Mouse (Mus musculus): ENCODE results near the gene Mybph. TPM values are rescaled to one million over a fixed set of nuclear protein-coding genes. Genes with fewer than 3 reads are reported as not detected.

Gene Mybph
- polyA plus RNA-seq, 1 experiment from 2014 or later: 1.6 TPM

DNA sequence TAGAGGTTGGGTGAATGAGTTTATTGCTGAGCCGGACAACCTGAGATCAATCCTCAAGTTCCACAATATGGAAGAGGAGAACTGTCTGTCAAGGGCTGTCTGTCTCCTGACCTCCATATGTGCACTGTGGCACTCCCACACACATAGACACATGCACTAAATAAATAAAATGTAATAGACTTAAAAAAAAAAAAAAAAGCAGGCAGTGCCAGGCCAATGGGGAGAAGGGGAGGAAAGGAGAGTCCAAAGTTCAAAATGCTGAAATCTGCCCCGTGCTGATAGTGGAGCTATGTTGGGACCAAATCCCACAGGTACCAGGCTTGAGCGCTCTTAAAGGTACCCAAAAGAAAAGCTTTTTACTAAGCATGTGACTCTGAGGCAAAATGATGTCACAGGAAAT, 44.2 kb downstream of the Mybph start:
- H3K4me2 ChIP-seq (replicated peaks; ENCODE audit: low read depth): no peak overlapping the region
- WGBS: 68% methylated on average over 3 of the region's 3 CpGs
- peak overlapping the region; percentile 5; the same call in 1 of the 2 replicates for H3K27ac ChIP-seq (replicated peaks)
- H3K27me3 ChIP-seq (ENCODE audit: control insufficient read depth, insufficient read depth, low read length): no peaks in the 10 kb centered on the region
- no peak for TF ChIP-seq EP300 (optimal IDR thresholded peaks at IDR 0.05)
- H3K9me3 ChIP-seq (ENCODE audit: control insufficient read depth, low read length): no peaks in the 10 kb centered on the region
- H3K4me1 ChIP-seq (replicated peaks; ENCODE audit: control insufficient read depth, insufficient read depth): peaks cover 5% of the 10 kb centered on the region
- no peaks in the 10 kb centered on the region for H3K36me3 ChIP-seq (ENCODE audit: control insufficient read depth, insufficient read depth, low read length)
- DNase-seq (ENCODE audit: low spot score): peak; percentile 53
- H3K9ac ChIP-seq (ENCODE audit: low read length): no peak overlapping the region
- ATAC-seq (ENCODE audit: low FRiP score, low TSS enrichment): peak; percentile 19; the same call in 1 of the 2 replicates
- H3K4me3 ChIP-seq (ENCODE audit: low read depth, low read length): no peak overlapping the region

DNA sequence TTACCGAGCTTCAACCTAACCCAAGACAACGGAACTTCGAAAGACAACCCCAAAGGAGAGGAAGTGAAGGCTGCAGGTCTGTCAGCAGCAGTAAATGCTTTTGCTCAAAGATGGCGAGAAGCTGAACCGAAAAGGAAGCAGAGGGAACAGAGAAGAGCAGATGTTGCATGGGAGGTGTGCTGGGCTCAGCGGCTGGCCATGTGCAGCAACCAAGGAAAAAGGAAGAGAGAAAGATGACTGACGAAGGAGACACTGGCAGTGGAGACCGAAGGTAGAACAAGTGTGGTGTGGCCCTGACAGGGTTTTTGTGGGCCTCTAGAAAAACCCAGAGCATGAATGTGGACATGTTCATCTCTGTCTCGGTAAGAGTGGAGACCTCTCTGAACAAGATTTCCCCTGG, 47.5 kb downstream of the Mybph start:
- DNase-seq (ENCODE audit: low spot score) (no peak), ATAC-seq (ENCODE audit: low FRiP score, low TSS enrichment) (no peak)
- Histone ChIP-seq H3K4me1 (replicated peaks; ENCODE audit: control insufficient read depth, insufficient read depth) (no peaks in the 10 kb centered on the region), H3K4me3 (ENCODE audit: low read depth, low read length) (no peak overlapping the region), H3K4me2 (replicated peaks; ENCODE audit: low read depth) (no peak overlapping the region), H3K36me3 (ENCODE audit: control insufficient read depth, insufficient read depth, low read length) (no peaks in the 10 kb centered on the region), H3K27ac (replicated peaks) (no peak overlapping the region), H3K9me3 (ENCODE audit: control insufficient read depth, low read length) (no peaks in the 10 kb centered on the region), H3K9ac (ENCODE audit: low read length) (no peak overlapping the region), H3K27me3 (ENCODE audit: control insufficient read depth, insufficient read depth, low read length) (no peaks in the 10 kb centered on the region)
- WGBS: 80% methylated on average over 9 of the region's 9 CpGs
- TF ChIP-seq CTCF (IDR thresholded peaks at IDR 0.05; ENCODE audit: low read depth): no peak
- no peak for TF ChIP-seq EP300 (optimal IDR thresholded peaks at IDR 0.05)

DNA sequence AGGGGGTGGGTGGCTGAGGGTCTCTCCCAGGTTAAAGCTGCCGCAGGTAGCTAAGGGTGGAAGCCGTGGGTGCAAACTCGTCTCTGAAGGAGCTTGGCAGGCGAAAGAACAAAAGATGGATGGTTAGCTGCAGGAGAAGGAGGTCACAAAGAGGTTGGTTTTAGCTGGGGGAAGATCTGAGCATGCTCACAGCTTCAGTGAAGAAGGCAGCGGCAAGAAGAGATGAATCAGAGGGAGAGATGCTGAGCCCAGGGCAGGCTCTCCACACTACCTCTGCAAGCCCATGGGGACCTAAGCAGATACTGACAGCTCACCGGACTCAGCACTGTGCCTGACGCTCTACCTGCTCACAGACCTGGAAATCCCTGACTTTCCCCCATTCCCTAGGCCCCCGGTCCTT, 48.0 kb downstream of the Mybph start:
- no peaks in the 10 kb centered on the region for H3K9me3 ChIP-seq (ENCODE audit: control insufficient read depth, low read length)
- no peak for DNase-seq (ENCODE audit: low spot score)
- 62% methylated on average over 8 of the region's 8 CpGs for WGBS
- TF ChIP-seq CTCF (IDR thresholded peaks at IDR 0.05; ENCODE audit: low read depth) (no peak), EP300 (optimal IDR thresholded peaks at IDR 0.05) (no peak)
- H3K4me2 ChIP-seq (replicated peaks; ENCODE audit: low read depth): no peak overlapping the region
- no peak overlapping the region for H3K9ac ChIP-seq (ENCODE audit: low read length)
- H3K27me3 ChIP-seq (ENCODE audit: control insufficient read depth, insufficient read depth, low read length): no peaks in the 10 kb centered on the region
- no peak for ATAC-seq (ENCODE audit: low FRiP score, low TSS enrichment)
- H3K4me3 ChIP-seq (ENCODE audit: low read depth, low read length): no peak overlapping the region
- H3K36me3 ChIP-seq (ENCODE audit: control insufficient read depth, insufficient read depth, low read length): no peaks in the 10 kb centered on the region
- no peaks in the 10 kb centered on the region for H3K4me1 ChIP-seq (replicated peaks; ENCODE audit: control insufficient read depth, insufficient read depth)
- H3K27ac ChIP-seq (replicated peaks): no peak overlapping the region

DNA sequence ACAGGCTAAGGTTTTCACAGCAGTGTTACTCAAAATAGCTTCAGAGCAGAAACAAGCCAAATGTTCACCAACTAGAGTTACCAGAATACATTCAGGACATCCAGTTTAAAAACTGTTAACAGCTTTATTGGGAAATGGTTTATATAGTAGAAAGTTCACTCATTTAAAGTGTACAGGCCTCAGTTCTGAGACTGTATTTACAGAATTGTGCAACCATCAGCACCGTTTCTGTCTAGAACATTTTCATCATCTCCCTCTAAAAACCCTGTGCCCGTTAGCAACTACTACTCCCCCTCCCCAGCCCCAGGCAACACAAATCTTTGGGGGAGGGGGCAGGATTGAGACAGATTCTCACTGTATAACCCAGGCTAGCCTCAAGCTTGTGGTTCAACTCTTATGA, 49.0 kb downstream of the Mybph start:
- DNase-seq (ENCODE audit: low spot score) (no peak), ATAC-seq (ENCODE audit: low FRiP score, low TSS enrichment) (no peak)
- no peak overlapping the region for H3K27ac ChIP-seq (replicated peaks)
- no peaks in the 10 kb centered on the region for H3K9me3 ChIP-seq (ENCODE audit: control insufficient read depth, low read length)
- H3K9ac ChIP-seq (ENCODE audit: low read length): no peak overlapping the region
- TF ChIP-seq CTCF (IDR thresholded peaks at IDR 0.05; ENCODE audit: low read depth): no peak
- H3K4me3 ChIP-seq (ENCODE audit: low read depth, low read length): no peak overlapping the region
- H3K4me1 ChIP-seq (replicated peaks; ENCODE audit: control insufficient read depth, insufficient read depth): no peaks in the 10 kb centered on the region
- WGBS: 52% methylated on average over 2 of the region's 2 CpGs
- no peaks in the 10 kb centered on the region for H3K36me3 ChIP-seq (ENCODE audit: control insufficient read depth, insufficient read depth, low read length)
- no peaks in the 10 kb centered on the region for H3K27me3 ChIP-seq (ENCODE audit: control insufficient read depth, insufficient read depth, low read length)
- H3K4me2 ChIP-seq (replicated peaks; ENCODE audit: low read depth): no peak overlapping the region

DNA sequence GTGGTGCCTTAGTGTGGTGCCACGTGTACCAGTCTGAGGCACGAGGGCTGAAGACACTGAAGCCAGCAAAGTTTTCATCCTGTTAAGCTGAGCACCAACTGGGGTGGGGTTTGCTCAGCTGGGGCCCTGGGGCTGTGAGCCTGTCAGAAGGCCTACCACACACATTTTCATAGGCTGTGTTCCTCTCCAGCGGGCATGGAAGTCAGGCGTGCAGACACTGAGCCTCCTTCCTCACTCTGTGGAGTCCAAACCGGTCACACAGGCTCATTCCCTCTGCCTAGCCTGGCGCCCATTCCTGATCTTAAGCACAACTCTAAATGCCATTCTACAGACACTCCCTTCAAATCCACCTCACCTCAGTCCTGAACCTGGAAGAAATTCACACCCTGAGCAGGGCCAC, 50.3 kb downstream of the Mybph start:
- Histone ChIP-seq H3K27ac (replicated peaks) (peak overlapping the region; percentile 30; the same call in 1 of the 2 replicates), H3K36me3 (ENCODE audit: control insufficient read depth, insufficient read depth, low read length) (no peaks in the 10 kb centered on the region), H3K4me3 (ENCODE audit: low read depth, low read length) (no peak overlapping the region), H3K9ac (ENCODE audit: low read length) (no peak overlapping the region), H3K9me3 (ENCODE audit: control insufficient read depth, low read length) (no peaks in the 10 kb centered on the region), H3K4me1 (replicated peaks; ENCODE audit: control insufficient read depth, insufficient read depth) (no peaks in the 10 kb centered on the region), H3K27me3 (ENCODE audit: control insufficient read depth, insufficient read depth, low read length) (no peaks in the 10 kb centered on the region), H3K4me2 (replicated peaks; ENCODE audit: low read depth) (no peak overlapping the region)
- ATAC-seq (ENCODE audit: low FRiP score, low TSS enrichment): peak; percentile 25; the same call in 1 of the 2 replicates
- peak; percentile 48 for DNase-seq (ENCODE audit: low spot score)
- WGBS: 55% methylated on average over 6 of the region's 6 CpGs
- no peak for TF ChIP-seq CTCF (IDR thresholded peaks at IDR 0.05; ENCODE audit: low read depth)
- no peak for TF ChIP-seq EP300 (optimal IDR thresholded peaks at IDR 0.05)

DNA sequence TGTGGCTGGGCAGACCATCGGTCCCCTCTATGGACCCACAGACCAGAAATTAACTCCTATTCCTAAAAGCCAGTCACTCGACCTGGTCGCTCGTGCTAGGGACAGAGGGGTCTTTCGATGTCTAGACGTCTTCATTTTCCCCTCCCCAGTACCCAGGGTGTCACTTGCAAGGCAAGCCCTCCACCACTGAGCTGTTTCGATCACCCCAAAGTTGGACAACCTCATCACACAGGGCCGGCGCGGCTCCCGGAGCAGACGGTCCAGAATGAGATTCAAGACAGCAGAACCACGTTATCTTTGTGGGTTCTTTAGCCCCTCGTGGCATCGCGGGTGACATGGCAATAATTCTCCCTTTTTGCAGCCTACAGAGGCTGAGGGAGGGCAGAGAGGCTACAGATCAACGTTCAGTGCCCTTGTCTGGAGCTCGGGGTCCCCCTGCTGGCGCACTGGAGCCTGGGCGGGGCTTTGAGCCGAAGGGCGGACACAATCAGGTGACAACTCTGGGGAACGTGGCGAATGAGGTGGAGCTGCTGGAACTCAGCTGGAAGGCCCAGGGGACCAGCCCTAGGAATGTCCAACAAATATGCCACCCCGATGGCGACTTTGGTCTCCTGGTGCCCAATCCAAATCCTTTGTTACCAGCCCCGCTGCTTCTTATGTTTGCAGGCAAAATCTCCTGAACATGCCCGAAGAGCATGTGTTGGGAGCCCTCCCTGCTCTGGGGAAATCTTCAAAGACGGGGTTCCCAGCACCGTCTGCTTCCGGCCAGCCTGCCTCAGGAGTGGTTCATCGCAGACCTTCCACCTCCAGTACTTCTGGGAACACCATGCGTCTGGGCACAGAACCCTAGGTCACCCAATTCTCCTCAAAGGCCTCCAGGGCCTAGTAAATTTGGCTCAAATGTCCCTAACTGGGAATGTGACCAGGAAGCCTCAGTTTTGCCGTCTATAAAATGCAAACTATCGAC, 51.0 kb downstream of the Mybph start:
- DNase-seq (ENCODE audit: low spot score): peak; percentile 97
- Histone ChIP-seq H3K36me3 (ENCODE audit: control insufficient read depth, insufficient read depth, low read length) (no peaks in the 10 kb centered on the region), H3K4me3 (ENCODE audit: low read depth, low read length) (no peak overlapping the region), H3K4me2 (replicated peaks; ENCODE audit: low read depth) (peak overlapping the region; percentile 21; the same call in 1 of the 2 replicates), H3K4me1 (replicated peaks; ENCODE audit: control insufficient read depth, insufficient read depth) (no peaks in the 10 kb centered on the region), H3K9ac (ENCODE audit: low read length) (no peak overlapping the region), H3K9me3 (ENCODE audit: control insufficient read depth, low read length) (no peaks in the 10 kb centered on the region), H3K27ac (replicated peaks) (peak overlapping the region; percentile 69), H3K27me3 (ENCODE audit: control insufficient read depth, insufficient read depth, low read length) (no peaks in the 10 kb centered on the region)
- peak; percentile 88 for ATAC-seq (ENCODE audit: low FRiP score, low TSS enrichment)
- 21% methylated on average over 35 of the region's 35 CpGs for WGBS
- TF ChIP-seq EP300 (optimal IDR thresholded peaks at IDR 0.05): no peak
- TF ChIP-seq CTCF (IDR thresholded peaks at IDR 0.05; ENCODE audit: low read depth): peak; percentile 98

All from stomach, postnatal 0 days (tissue).